Mouse (Mus musculus) right cerebral cortex, postnatal 14 days (tissue): ENCODE data around the gene Ofcc1.

ENCODE experiments used
- DNase-seq: peaks from one replicate; pipeline ENCODE4 v3.0.0; 2022

Ofcc1 gene

GRCm38 (mm10) chr13:39979294-39980061 is 381.8 kb downstream of the Ofcc1 start:
- no peak for DNase-seq

GRCm38 (mm10) chr13:39968349-39969016 is 392.8 kb downstream of the Ofcc1 start:
- no peak for DNase-seq

- no peak for DNase-seq
Observed at GRCm38 (mm10) chr13:39957226-39957625, 404.0 kb downstream of the Ofcc1 start.

GRCm38 (mm10) chr13:39956017-39956416 is 405.2 kb downstream of the Ofcc1 start:
- no peak for DNase-seq
